Mouse (Mus musculus): ENCODE data around the gene Dgkz. TPM values are rescaled to one million over a fixed set of nuclear protein-coding genes. Genes with fewer than 3 reads are reported as not detected.

The Dgkz gene
- polyA plus RNA-seq, 1 experiment = 40.4 TPM

GRCm38 (mm10) chr2:91962864-91963401 lies 12.7 kb downstream of the Dgkz start:
- TF ChIP-seq CTCF (IDR thresholded peaks at IDR 0.05; ENCODE audit: borderline replicate concordance, insufficient read depth, low read length) = no peak
- no peak for TF ChIP-seq POLR2A (IDR thresholded peaks at IDR 0.05; ENCODE audit: low read depth, low read length)
- H3K27ac ChIP-seq (ENCODE audit: insufficient read depth, low read length) = no peak overlapping the region
- H3K4me3 ChIP-seq (ENCODE audit: insufficient read depth, low read length) = peak overlapping the region; percentile 75
- H3K4me1 ChIP-seq (ENCODE audit: control insufficient read depth, insufficient read depth, low read length) = peaks cover 6% of the 10 kb centered on the region

DNA sequence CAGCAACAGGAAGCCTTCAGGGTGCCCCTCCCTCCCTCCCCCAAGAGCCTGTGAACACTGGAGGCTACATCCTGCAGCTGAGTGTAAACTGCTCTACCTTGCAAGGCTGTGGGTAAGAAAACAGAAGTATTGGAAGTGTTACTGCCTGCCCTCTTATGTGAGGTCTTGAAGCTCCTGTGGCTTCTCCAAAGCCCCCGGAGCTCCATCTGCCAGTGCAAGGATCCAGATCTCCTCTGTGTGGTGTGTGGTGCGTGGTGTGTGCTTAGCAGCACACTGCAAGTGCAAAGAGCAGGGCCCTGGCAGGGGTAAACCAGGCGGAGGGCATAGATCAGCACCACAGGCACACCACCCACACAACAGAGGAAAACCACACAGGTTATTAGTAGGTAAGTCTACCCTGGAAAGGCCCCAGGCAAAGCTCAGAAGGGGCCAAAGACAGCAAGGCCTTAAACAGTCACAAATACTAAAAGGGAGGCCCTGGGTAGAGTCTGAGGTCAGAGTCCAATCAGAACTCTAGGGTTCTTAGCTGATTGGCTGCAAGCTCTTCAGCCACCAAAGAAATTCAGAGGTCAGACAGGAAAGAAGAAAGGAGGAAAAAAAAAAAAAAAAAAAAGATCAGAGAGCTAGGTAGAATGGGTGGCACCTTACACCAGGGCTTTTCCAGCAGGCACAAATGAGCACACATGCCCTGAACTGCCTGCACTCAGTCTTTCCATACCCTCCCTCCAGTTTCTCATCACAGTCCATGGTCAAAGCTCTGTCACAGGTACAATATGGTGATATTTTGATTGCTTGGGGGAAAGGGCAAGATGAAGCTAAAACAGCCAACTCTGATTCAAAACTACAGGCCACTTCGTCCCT lies 13.5 kb downstream of the Dgkz start:
- TF ChIP-seq CTCF (IDR thresholded peaks at IDR 0.05; ENCODE audit: borderline replicate concordance, insufficient read depth, low read length) (no peak), POLR2A (IDR thresholded peaks at IDR 0.05; ENCODE audit: low read depth, low read length) (no peak)
- Histone ChIP-seq H3K4me3 (ENCODE audit: insufficient read depth, low read length) (peak overlapping the region; percentile 75), H3K4me1 (ENCODE audit: control insufficient read depth, insufficient read depth, low read length) (peaks cover 6% of the 10 kb centered on the region), H3K27ac (ENCODE audit: insufficient read depth, low read length) (no peak overlapping the region)

GRCm38 (mm10) chr2:91960459-91960858 lies 15.2 kb downstream of the Dgkz start:
- Histone ChIP-seq H3K4me1 (ENCODE audit: control insufficient read depth, insufficient read depth, low read length) (peaks cover 6% of the 10 kb centered on the region), H3K27ac (ENCODE audit: insufficient read depth, low read length) (no peak overlapping the region), H3K4me3 (ENCODE audit: insufficient read depth, low read length) (no peak overlapping the region)
- no peak for TF ChIP-seq POLR2A (IDR thresholded peaks at IDR 0.05; ENCODE audit: low read depth, low read length)
- no peak for TF ChIP-seq CTCF (IDR thresholded peaks at IDR 0.05; ENCODE audit: borderline replicate concordance, insufficient read depth, low read length)

- no peak for TF ChIP-seq CTCF (IDR thresholded peaks at IDR 0.05; ENCODE audit: borderline replicate concordance, insufficient read depth, low read length)
- TF ChIP-seq POLR2A (IDR thresholded peaks at IDR 0.05; ENCODE audit: low read depth, low read length) = no peak
- H3K4me3 ChIP-seq (ENCODE audit: insufficient read depth, low read length) = no peak overlapping the region
- peaks cover 6% of the 10 kb centered on the region for H3K4me1 ChIP-seq (ENCODE audit: control insufficient read depth, insufficient read depth, low read length)
- no peak overlapping the region for H3K27ac ChIP-seq (ENCODE audit: insufficient read depth, low read length)
These were observed 15.9 kb downstream of the Dgkz start for GRCm38 (mm10) chr2:91959544-91960410.

- Histone ChIP-seq H3K4me3 (ENCODE audit: insufficient read depth, low read length) (no peak overlapping the region), H3K4me1 (ENCODE audit: control insufficient read depth, insufficient read depth, low read length) (peaks cover 6% of the 10 kb centered on the region), H3K27ac (ENCODE audit: insufficient read depth, low read length) (no peak overlapping the region)
- TF ChIP-seq POLR2A (IDR thresholded peaks at IDR 0.05; ENCODE audit: low read depth, low read length) = no peak
- TF ChIP-seq CTCF (IDR thresholded peaks at IDR 0.05; ENCODE audit: borderline replicate concordance, insufficient read depth, low read length) = peak; percentile 57; the same call in 1 of the 2 replicates
These were observed 16.8 kb downstream of the Dgkz start for GRCm38 (mm10) chr2:91958701-91959457.

DNA sequence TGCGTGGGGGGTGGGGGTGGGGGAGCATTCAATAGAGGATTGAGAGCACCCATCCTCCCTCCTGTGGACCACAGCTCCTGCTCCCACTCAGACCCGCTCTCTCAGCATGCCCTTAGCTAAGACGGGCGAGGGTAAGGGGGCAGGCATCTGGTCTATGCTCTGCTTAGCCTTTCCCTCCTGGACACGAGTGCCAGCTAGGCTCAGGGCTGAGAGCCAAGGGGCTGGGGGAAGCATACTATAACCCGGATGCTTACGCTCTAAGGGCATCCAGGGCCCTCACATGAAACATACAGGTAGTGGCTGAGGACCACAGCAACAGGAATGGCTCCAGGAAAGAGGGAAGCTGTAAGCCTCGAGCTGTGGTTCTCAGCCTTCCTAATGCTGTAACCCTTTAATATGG lies 17.6 kb downstream of the Dgkz start:
- H3K4me1 ChIP-seq (ENCODE audit: control insufficient read depth, insufficient read depth, low read length) = peaks cover 6% of the 10 kb centered on the region
- H3K4me3 ChIP-seq (ENCODE audit: insufficient read depth, low read length) = no peak overlapping the region
- TF ChIP-seq POLR2A (IDR thresholded peaks at IDR 0.05; ENCODE audit: low read depth, low read length) = no peak
- TF ChIP-seq CTCF (IDR thresholded peaks at IDR 0.05; ENCODE audit: borderline replicate concordance, insufficient read depth, low read length) = no peak
- H3K27ac ChIP-seq (ENCODE audit: insufficient read depth, low read length) = no peak overlapping the region

GRCm38 (mm10) chr2:91957096-91957495 lies 18.6 kb downstream of the Dgkz start:
- TF ChIP-seq CTCF (IDR thresholded peaks at IDR 0.05; ENCODE audit: borderline replicate concordance, insufficient read depth, low read length) = no peak
- no peak for TF ChIP-seq POLR2A (IDR thresholded peaks at IDR 0.05; ENCODE audit: low read depth, low read length)
- no peak overlapping the region for H3K4me3 ChIP-seq (ENCODE audit: insufficient read depth, low read length)
- 0 out of 2 replicates have a peak, but pooled peaks cover 2% of the 10 kb centered on the region for H3K4me1 ChIP-seq (ENCODE audit: control insufficient read depth, insufficient read depth, low read length)
- H3K27ac ChIP-seq (ENCODE audit: insufficient read depth, low read length) = no peak overlapping the region

GRCm38 (mm10) chr2:91955875-91956274 lies 19.8 kb downstream of the Dgkz start:
- no peak overlapping the region for H3K4me3 ChIP-seq (ENCODE audit: insufficient read depth, low read length)
- no peak overlapping the region for H3K27ac ChIP-seq (ENCODE audit: insufficient read depth, low read length)
- no peaks in the 10 kb centered on the region for H3K4me1 ChIP-seq (ENCODE audit: control insufficient read depth, insufficient read depth, low read length)
- TF ChIP-seq CTCF (IDR thresholded peaks at IDR 0.05; ENCODE audit: borderline replicate concordance, insufficient read depth, low read length) (no peak), POLR2A (IDR thresholded peaks at IDR 0.05; ENCODE audit: low read depth, low read length) (no peak)

GRCm38 (mm10) chr2:91955121-91955591 lies 20.5 kb downstream of the Dgkz start:
- TF ChIP-seq POLR2A (IDR thresholded peaks at IDR 0.05; ENCODE audit: low read depth, low read length) (no peak), CTCF (IDR thresholded peaks at IDR 0.05; ENCODE audit: borderline replicate concordance, insufficient read depth, low read length) (no peak)
- Histone ChIP-seq H3K4me1 (ENCODE audit: control insufficient read depth, insufficient read depth, low read length) (no peaks in the 10 kb centered on the region), H3K27ac (ENCODE audit: insufficient read depth, low read length) (no peak overlapping the region), H3K4me3 (ENCODE audit: insufficient read depth, low read length) (no peak overlapping the region)

Data from embryonic fibroblast, embryonic 13.5 days (primary cell).